Mouse (Mus musculus) brain, embryonic 18.5 days (tissue): ENCODE results near the gene Lcn6.
"Not testable (repeated sequence)": the region's sequence is repeated elsewhere in the genome, so short reads cannot be mapped to it uniquely, and the experiment has no call there.

Experiments
- DNase-seq: peaks from one replicate; pipeline ENCODE4 v3.0.0-alpha.2; 2012; ENCODE audit warnings: low read depth, low spot score

Lcn6 gene

DNA sequence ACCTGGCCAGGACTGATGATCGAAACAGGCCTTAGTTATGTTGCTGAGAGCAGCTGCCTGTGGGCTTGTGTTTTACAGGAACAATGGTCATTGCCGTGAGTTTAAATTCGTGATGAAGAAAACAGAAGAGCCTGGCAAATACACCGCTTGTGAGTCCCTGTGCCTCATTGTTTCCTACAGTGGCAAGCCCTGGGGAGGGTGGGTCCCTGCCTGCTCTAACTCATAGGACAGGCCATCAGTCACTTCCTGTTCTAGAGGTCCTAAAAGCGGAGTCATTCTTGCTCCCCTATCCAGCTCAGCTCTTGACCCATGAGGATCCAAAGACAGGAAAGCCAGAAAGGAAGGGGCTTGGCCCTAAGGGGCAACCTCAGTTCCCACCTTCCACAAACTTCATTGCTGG lies 24.4 kb downstream of the Lcn6 start:
- no peak for DNase-seq

DNA sequence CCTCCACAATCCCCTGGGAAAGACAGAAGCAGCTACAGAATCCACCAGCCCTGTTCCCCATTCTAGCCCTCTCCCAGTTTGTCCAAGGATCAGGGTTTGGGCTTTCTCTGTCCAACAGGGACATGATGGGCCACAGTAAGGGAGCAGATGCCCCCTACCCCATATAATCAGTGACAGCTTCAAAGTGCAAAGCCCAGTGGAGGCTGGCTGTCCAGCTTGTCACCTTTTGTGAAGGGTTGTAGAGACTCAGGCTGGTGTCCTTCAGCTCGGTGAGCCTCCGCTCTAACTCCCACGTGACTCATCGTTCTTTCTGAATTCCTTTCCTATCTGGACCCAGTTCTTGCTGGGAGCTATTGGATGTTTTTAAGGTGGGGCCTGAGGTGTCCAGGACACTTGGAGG lies 27.1 kb downstream of the Lcn6 start:
- DNase-seq = no peak

DNA sequence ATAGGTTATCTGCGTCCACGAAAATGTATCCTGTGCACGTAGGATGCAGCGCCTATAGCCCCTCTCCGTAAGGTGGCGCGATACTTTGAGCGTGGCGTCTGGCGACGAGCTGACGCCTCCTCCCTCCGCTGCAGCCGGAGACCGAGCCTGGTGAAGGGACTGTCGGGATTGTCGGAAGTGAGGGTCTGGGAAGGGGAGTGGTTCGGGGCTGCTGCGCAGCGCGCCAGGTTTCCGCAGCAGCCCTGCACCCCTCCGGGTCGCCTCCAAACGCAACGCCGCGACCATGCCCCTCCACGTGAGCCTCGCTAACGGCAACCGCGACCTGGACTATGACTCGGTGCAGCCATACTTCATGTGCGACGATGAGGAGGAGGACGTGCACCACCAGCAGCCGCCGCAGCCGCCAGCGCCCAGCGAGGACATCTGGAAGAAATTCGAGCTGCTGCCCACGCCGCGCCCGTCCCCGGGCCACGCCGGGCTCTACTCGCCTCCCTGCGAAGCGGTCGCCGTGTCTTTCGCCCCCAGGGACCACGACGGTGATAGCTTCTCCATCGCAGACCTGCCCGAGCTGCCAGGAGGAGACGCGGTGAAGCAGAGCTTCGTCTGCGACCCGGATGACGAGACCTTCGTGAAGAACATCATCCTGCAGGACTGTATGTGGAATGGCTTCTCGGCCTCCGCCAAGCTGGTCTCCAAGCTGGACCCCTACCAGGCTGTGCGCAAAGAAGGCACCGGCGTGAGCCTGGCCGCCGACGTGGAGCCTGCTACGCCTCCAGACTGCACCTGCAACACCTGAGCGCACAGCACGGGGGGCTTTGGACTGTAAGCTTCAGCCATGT lies 30.3 kb downstream of the Lcn6 start, which contains the start of gene Bmyc:
Bmyc (plus strand) TSS at position 97 of the 839 bp plus-strand sequence.
- DNase-seq = peak; percentile 84

DNA sequence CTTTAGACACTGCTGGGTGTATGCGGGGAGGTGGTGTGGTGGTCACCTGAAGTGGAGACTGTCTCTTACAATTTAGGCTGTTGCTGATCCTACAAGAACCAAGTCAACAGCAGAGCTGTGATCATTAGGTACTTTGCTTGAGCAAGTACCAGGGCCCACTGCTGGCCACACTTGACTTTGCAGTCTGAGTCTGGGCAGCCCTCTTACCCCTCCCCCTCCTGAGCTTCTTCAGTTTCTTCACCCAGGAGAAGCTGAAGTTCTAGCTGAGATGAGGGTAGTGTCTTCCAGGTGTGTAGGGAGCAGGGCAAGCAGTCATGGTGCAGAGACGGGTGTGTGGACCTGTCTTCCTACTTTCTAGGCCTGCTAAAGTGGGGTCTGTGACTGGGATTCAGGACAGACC lies 31.5 kb downstream of the Lcn6 start:
- no peak for DNase-seq

DNA sequence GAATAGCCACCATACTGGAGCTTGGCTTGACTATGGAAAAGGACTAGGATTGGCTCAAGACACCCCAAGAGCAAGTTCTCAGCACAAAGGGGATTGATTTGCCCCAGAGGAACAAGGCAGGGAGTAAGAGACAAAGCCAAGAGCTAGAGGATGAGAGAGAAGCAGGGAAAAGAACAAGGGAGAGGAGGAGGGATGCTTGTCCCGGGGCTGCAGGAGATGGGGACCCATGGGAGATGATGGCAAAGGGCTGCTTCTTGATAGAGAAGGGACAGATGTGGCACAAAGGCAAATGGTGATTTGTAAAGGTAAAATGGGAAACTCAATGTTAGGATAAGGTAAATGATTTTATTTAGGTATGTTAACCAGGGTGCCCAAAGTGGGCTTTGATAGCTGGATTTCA lies 32.5 kb downstream of the Lcn6 start:
- not testable (repeated sequence) for DNase-seq

DNA sequence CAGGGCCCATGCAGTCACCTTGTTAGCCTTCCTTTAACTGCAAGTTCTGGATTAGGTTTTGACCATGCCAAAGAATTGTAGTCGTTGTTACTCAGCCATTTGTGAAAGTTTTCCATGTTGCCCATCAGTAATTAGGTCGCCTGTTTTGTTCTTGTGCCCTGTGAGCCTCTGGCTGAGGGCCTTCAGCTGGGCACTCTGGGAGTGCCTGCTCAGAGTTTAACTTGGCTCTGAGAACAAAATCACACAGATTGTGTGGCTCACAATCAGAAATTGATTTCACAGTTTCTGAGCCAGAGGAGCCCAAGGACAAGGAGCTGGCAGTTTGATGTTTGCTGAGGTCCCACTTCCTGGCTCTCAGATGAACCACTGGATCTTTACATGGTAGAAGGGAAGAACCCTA lies 33.2 kb downstream of the Lcn6 start:
- DNase-seq = not testable (repeated sequence)

DNA sequence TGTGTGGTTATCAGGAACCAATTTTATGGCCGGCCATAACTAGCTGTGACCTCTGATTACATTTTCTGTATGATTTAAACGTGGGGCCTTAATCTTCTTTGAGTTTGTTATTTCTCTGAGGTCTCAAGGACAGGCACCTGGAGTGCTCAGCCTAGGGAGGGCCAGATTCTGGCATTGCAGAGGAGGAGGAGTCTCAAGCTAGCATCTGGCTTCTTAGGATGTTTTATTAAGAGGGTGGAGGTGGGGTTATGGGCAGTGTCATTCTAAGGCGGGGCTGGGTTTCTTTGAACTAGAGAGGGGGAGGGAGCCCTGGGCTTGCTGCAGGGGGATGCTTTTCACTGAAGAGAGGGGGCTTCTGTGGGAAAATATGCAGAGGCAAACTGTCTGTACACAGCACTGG lies 35.1 kb downstream of the Lcn6 start:
- DNase-seq = not testable (repeated sequence)

DNA sequence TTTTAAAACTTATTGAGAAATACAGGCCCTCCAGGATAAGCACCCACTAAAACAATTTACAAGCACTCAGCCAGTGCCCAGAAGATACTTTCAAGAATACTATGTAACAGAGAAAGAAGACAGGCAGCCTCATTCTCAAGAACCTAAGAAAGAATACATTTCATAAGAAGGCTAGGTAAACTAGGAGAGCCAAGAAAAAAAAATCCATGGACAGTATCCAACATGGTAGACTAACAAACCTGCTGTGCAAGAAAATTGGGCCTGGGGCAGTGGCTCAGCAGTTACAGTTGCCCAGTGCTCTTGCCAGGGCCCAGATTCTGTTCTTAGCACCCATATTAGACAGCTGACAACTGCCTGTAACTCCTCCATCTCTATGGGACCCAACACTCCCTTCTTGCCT lies 40.6 kb downstream of the Lcn6 start:
- DNase-seq = no peak
